Mouse (Mus musculus): ENCODE measurements around the gene Fam69b. TPM values are rescaled to one million over a fixed set of nuclear protein-coding genes. Genes with fewer than 3 reads are reported as not detected.

Fam69b gene
- total RNA-seq, 1 experiment = 24.6 TPM

GRCm38 (mm10) chr2:26638572-26638971 is 10.3 kb downstream of the Fam69b start:
- no peak for DNase-seq (ENCODE audit: low read depth, low spot score)
- in situ Hi-C loops (cut with MboI; ENCODE audit: low sequenced_read_pairs in 2 of 2, unreplicated experiment in 2 of 2) = no loop called here
- H3K36me3 ChIP-seq (ENCODE audit: control insufficient read depth, insufficient read depth, low read length, poor library complexity, severe bottlenecking) = peaks cover 49% of the 10 kb centered on the region
- H3K9ac ChIP-seq (ENCODE audit: insufficient read depth, low read depth, low read length, poor library complexity, severe bottlenecking) = peak overlapping the region; percentile 99
- TF ChIP-seq CHD2 (IDR thresholded peaks at IDR 0.05; ENCODE audit: low read depth, low read length) (no peak), ZC3H11A (IDR thresholded peaks at IDR 0.05; ENCODE audit: borderline replicate concordance, low read depth, low read length) (no peak), MAFK (IDR thresholded peaks at IDR 0.05; ENCODE audit: insufficient read depth, low read depth, low read length) (no peak), ZNF384 (IDR thresholded peaks at IDR 0.05; ENCODE audit: low read depth, low read length) (no peak), HCFC1 (IDR thresholded peaks at IDR 0.05; ENCODE audit: borderline replicate concordance, insufficient read depth, low read length) (no peak)
- no peaks in the 10 kb centered on the region for H3K9me3 ChIP-seq (ENCODE audit: control insufficient read depth, insufficient read depth, low read depth, low read length)
- H3K4me3 ChIP-seq (ENCODE audit: insufficient read depth in 1 of 2, low read depth in 1 of 2, low read length in 2 of 2, poor library complexity in 1 of 2, severe bottlenecking in 1 of 2) = peak overlapping the region; percentile 86 to 89
- H3K4me1 ChIP-seq (ENCODE audit: control insufficient read depth in 2 of 2, insufficient read depth in 2 of 2, low read length in 2 of 2, poor library complexity in 1 of 2) = peaks cover 0 to 15% of the 10 kb centered on the region in 2 experiments; a peak in 1 of 4 replicates
- peak overlapping the region; percentile 73; the same call in 1 of the 2 replicates for H3K27ac ChIP-seq (ENCODE audit: insufficient read depth, low read depth, low read length, poor library complexity, severe bottlenecking)

- DNase-seq (ENCODE audit: low read depth, low spot score) = no peak
- H3K4me3 ChIP-seq (ENCODE audit: insufficient read depth in 1 of 2, low read depth in 1 of 2, low read length in 2 of 2, poor library complexity in 1 of 2, severe bottlenecking in 1 of 2) = peak overlapping the region; percentile 86 to 89
- H3K4me1 ChIP-seq (ENCODE audit: control insufficient read depth in 2 of 2, insufficient read depth in 2 of 2, low read length in 2 of 2, poor library complexity in 1 of 2) = peaks cover 1 to 18% of the 10 kb centered on the region in 2 experiments; a peak in 1 of 4 replicates
- H3K36me3 ChIP-seq (ENCODE audit: control insufficient read depth, insufficient read depth, low read length, poor library complexity, severe bottlenecking) = peaks cover 47% of the 10 kb centered on the region
- H3K9me3 ChIP-seq (ENCODE audit: control insufficient read depth, insufficient read depth, low read depth, low read length) = no peaks in the 10 kb centered on the region
- TF ChIP-seq CHD2 (IDR thresholded peaks at IDR 0.05; ENCODE audit: low read depth, low read length) = no peak
- no peak for TF ChIP-seq ZNF384 (IDR thresholded peaks at IDR 0.05; ENCODE audit: low read depth, low read length)
- TF ChIP-seq ZC3H11A (IDR thresholded peaks at IDR 0.05; ENCODE audit: borderline replicate concordance, low read depth, low read length) = no peak
- no peak; the same call in 1 of the 2 replicates for TF ChIP-seq HCFC1 (IDR thresholded peaks at IDR 0.05; ENCODE audit: borderline replicate concordance, insufficient read depth, low read length)
- TF ChIP-seq MAFK (IDR thresholded peaks at IDR 0.05; ENCODE audit: insufficient read depth, low read depth, low read length) = no peak
- peak overlapping the region; percentile 73; the same call in 1 of the 2 replicates for H3K27ac ChIP-seq (ENCODE audit: insufficient read depth, low read depth, low read length, poor library complexity, severe bottlenecking)
- H3K9ac ChIP-seq (ENCODE audit: insufficient read depth, low read depth, low read length, poor library complexity, severe bottlenecking) = peak overlapping the region; percentile 99
- in situ Hi-C loops (cut with MboI; ENCODE audit: low sequenced_read_pairs in 2 of 2, unreplicated experiment in 2 of 2) = no loop called here
Observed at GRCm38 (mm10) chr2:26639083-26639482, 10.8 kb downstream of the Fam69b start.

- Histone ChIP-seq H3K36me3 (ENCODE audit: control insufficient read depth, insufficient read depth, low read length, poor library complexity, severe bottlenecking) (peaks cover 39% of the 10 kb centered on the region), H3K4me1 (ENCODE audit: control insufficient read depth in 2 of 2, insufficient read depth in 2 of 2, low read length in 2 of 2, poor library complexity in 1 of 2) (peaks cover 5 to 24% of the 10 kb centered on the region in 2 experiments; a peak in 2 of 4 replicates), H3K9me3 (ENCODE audit: control insufficient read depth, insufficient read depth, low read depth, low read length) (no peaks in the 10 kb centered on the region), H3K27ac (ENCODE audit: insufficient read depth, low read depth, low read length, poor library complexity, severe bottlenecking) (peak overlapping the region; percentile 73), H3K9ac (ENCODE audit: insufficient read depth, low read depth, low read length, poor library complexity, severe bottlenecking) (peak overlapping the region; percentile 99), H3K4me3 (ENCODE audit: insufficient read depth in 1 of 2, low read depth in 1 of 2, low read length in 2 of 2, poor library complexity in 1 of 2, severe bottlenecking in 1 of 2) (peak overlapping the region; percentile 86 to 89)
- DNase-seq (ENCODE audit: low read depth, low spot score) = peak; percentile 95
- TF ChIP-seq HCFC1 (IDR thresholded peaks at IDR 0.05; ENCODE audit: borderline replicate concordance, insufficient read depth, low read length) (peak; percentile 78), ZC3H11A (IDR thresholded peaks at IDR 0.05; ENCODE audit: borderline replicate concordance, low read depth, low read length) (0 out of 2 replicates have a peak, but pooled peaks have one; percentile 26), ZNF384 (IDR thresholded peaks at IDR 0.05; ENCODE audit: low read depth, low read length) (no peak), CHD2 (IDR thresholded peaks at IDR 0.05; ENCODE audit: low read depth, low read length) (no peak), MAFK (IDR thresholded peaks at IDR 0.05; ENCODE audit: insufficient read depth, low read depth, low read length) (0 out of 2 replicates have a peak, but pooled peaks have one; percentile 17)
- in situ Hi-C loops (cut with MboI; ENCODE audit: low sequenced_read_pairs in 2 of 2, unreplicated experiment in 2 of 2) = no loop called here
Observed at GRCm38 (mm10) chr2:26639838-26640830, 11.9 kb downstream of the Fam69b start.

- Histone ChIP-seq H3K27ac (ENCODE audit: insufficient read depth, low read depth, low read length, poor library complexity, severe bottlenecking) (no peak overlapping the region), H3K9ac (ENCODE audit: insufficient read depth, low read depth, low read length, poor library complexity, severe bottlenecking) (no peak overlapping the region), H3K4me1 (ENCODE audit: control insufficient read depth in 2 of 2, insufficient read depth in 2 of 2, low read length in 2 of 2, poor library complexity in 1 of 2) (peaks cover 5 to 21% of the 10 kb centered on the region in 2 experiments; a peak in 2 of 4 replicates), H3K4me3 (ENCODE audit: insufficient read depth in 1 of 2, low read depth in 1 of 2, low read length in 2 of 2, poor library complexity in 1 of 2, severe bottlenecking in 1 of 2) (no peak overlapping the region), H3K9me3 (ENCODE audit: control insufficient read depth, insufficient read depth, low read depth, low read length) (no peaks in the 10 kb centered on the region), H3K36me3 (ENCODE audit: control insufficient read depth, insufficient read depth, low read length, poor library complexity, severe bottlenecking) (peaks cover 30% of the 10 kb centered on the region)
- TF ChIP-seq HCFC1 (IDR thresholded peaks at IDR 0.05; ENCODE audit: borderline replicate concordance, insufficient read depth, low read length) (no peak), MAFK (IDR thresholded peaks at IDR 0.05; ENCODE audit: insufficient read depth, low read depth, low read length) (no peak), ZNF384 (IDR thresholded peaks at IDR 0.05; ENCODE audit: low read depth, low read length) (no peak), ZC3H11A (IDR thresholded peaks at IDR 0.05; ENCODE audit: borderline replicate concordance, low read depth, low read length) (no peak), CHD2 (IDR thresholded peaks at IDR 0.05; ENCODE audit: low read depth, low read length) (no peak)
- in situ Hi-C loops (cut with MboI; ENCODE audit: low sequenced_read_pairs in 2 of 2, unreplicated experiment in 2 of 2) = no loop called here
- DNase-seq (ENCODE audit: low read depth, low spot score) = no peak
Observed at GRCm38 (mm10) chr2:26641006-26641647, 12.9 kb downstream of the Fam69b start.
